Mouse (Mus musculus) right cerebral cortex, postnatal 14 days (tissue): ENCODE measurements at regions not wholly inside any gene's neighbourhood (a gene's known extent, or its start where the extent isn't known, plus 50 kb on each side); places are given as distances from the start of the nearest gene placed in this dataset.
"Not testable (repeated sequence)": the region's sequence is repeated elsewhere in the genome, so short reads cannot be mapped to it uniquely, and the experiment has no call there.

Source experiments
- DNase-seq: peaks from one replicate; pipeline ENCODE4 v3.0.0; 2022

DNA sequence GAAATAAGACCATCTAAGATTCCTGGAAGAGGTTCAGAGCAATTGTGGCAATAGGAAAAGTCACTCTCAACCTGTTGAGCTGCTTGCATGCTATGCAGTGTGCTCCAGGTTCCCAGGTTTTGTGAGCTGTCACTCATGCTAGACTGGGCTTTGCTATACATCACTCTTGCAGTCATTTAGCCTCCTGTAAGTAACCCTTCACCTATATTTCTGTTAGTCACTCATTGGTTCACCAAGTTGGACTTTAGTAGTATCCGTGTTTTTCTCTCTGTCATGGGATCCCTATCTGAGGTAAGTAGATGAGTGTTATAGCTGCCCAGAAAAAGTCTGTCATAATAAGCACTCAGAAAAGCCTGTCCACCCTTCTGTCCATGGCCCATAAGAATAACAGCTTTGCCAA is 332.3 kb upstream of the Tbl1xr1 start:
- no peak for DNase-seq

DNA sequence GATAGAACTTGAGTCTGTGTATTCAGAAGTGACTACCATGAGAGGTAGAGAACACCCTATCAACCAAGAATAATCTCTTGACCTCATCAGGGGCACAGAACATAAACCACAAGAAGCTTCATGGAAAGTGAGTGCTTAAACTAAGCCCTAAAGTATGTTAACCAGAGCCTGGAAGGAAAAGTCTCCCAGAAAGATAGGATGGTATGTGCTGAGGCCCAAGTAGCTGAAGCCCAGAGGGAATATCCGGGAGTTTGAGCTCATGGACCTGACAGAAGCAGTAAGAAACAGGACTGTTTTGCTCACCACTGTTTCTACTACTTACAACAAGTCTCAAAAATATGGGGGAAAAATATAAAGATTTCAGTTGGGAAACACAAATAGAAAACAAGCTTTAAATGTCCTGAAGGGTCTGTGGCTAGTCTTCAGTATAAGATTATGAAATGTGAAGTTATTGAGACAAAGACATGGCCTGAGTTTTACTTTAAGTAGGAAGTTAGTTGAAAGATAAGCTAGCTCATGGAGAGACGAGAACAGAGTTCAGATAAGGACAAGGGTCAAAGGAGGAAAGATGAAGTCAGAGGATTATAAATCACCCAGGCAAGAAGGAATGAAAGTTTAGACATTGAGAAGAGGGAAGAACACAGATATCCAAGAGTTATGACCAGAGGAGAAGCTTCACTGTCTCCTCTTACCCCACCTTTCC is 315.8 kb upstream of the Tbl1xr1 start:
- DNase-seq, result no peak

DNA sequence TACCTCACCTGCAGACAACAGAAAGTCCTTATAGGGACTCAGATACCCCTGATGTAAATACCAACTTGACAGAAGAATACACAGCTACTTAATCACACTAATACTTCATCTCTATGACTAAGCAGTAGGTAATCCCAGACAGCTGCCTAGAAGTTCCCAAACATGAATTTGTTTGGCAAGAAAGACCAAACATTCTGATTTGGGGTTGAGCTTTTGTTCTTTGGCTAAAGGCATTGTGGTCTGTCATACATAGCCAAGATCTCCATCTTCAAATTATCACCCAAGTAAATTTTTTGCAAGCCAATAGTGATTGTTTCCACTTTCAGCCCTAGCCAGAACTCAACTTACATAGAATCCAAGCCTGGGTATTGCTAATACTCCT is 315.2 kb upstream of the Tbl1xr1 start:
- no peak for DNase-seq

DNA sequence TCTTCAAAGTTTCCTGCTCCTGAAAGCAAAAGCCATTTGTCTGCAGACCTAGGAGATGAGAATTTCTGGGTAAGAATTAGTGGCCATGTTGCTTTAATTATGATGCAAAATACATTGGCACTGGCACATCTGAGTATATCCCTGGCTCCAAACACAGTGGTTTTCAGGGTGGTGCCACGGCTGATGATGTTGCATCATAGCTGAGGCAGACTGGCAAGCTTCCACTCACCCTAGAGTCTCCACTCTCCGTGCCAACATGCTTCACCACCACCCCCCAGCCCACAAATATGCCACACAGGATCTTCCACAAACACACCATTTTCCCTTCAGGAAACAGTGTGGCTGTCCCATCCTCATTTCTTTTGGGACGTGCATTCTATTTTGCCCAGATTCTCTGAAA is 314.5 kb upstream of the Tbl1xr1 start:
- no peak for DNase-seq

DNA sequence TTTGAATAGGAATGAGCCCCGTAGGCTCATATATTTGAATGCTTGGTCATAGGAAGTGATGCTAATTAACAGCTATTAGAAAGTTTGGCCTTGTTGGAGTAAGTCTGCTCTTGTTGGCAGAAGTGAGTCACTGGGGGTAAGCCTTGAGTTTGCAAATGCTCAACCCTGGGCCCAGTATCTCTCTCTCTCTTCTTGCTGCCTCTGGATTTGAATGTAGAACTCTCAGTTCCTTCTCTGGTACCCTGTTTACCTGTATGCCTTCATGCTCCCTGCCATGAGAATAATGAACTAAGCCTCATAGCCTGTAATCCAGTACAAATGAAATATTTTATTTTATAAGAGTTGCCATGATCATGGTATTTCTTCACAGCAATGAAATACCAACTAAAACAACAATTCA is 308.4 kb upstream of the Tbl1xr1 start:
- no peak for DNase-seq

DNA sequence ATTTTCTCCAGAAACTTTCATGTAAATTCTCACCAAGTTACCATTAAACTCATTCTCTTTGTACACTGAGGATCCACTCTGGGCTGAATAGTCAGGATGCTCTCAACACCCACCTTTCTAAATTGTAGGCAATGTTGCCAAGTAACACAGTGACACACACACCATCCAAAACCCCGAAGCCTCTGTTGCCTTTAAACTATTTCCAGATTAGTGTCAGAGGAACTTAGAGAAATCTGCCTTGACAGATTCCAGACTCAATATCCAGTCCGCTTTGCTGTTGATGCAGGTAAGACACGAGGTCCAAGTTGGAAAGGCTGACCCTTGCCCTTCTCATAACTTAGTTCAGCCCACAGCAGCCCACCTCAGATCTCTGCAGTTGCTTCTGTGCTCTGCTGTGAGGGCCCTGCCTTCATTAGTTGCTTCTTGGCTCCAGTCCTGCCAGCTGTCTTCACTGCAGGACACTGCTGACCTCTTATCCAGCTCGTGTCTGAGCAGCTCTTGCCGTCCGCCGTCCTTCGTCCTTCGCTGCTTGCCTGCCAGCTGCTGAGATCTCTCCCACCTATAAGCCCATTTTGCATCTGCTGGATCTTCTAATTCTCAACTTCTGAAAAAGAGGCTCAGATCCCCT is 306.4 kb upstream of the Tbl1xr1 start:
- no peak for DNase-seq

DNA sequence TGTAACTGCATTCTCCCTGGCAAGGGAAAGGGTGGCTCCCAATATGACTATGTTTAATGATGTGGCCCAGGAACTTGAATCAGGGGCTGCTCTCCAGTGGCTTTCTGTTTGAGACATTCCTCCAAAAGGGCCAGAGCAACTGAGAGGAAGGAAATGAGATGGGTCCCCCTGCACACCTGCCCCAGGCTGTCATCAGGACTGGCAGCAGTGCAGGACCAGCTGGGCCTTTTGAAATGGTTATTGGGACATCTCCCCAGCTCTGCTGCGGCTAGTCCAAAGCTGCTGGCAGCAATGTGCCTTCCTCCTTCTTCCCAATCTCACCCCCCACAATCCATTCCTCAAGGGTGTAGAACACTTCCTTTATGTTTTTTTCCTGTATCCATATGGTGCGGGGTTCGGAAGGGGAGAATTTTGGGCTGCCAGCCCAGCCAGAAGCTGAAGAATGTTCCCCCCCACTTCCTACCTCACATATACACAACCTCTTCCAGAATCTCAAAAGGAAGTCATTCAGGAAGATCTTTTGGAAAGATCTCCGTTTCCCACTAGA is 304.6 kb upstream of the Tbl1xr1 start:
- peak; percentile 10 for DNase-seq

DNA sequence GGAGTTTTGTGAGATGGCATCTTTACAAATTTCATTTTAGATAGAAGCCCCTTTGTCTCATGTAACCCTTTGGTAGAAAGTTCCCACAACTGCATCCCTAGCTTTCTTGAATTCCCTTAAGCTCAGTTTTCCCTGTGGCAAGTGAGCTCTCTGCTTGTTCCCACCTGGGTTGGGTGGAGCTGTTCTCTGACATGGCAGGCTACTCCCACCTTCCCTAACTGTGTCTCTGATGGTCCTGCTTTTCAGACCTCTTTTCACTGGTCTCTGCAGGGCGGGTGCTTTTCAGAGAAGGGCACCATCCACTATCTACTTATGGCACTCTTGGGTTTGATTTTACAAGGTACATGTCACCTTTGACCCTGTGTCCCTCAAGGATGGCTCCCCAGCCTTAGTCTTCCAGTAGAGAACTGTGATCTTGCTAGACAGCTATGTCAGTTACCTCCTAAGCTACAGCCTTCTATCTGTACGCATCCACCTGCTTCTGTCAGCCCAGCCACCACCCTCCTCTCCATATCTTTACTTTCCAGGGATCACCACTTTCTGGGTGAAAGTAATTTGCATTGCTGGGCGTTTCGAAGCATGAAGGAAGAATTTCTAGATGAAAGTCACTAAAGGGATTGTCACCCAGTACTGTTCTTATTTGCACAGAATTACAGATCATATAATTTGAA is 302.1 kb upstream of the Tbl1xr1 start:
- DNase-seq, result no peak

DNA sequence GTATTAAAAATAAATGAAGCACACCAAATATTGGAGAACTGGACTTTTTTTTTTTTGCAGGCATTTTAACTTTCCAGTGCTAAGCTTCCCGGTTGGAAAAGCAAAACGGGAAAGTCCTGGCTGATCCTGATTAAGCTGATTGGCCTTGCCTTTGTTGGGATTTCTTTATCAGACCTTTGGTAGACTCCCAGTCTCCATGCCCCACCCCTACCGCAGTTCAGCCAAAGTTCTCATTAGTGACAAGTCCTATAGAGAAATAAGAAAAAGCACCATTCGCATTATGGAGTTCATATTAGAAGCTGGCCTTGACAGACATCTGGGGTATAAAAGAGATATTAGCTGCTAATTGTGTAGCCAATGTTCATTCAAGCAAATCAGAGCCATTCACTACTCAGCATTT is 297.7 kb upstream of the Tbl1xr1 start:
- DNase-seq, result no peak

DNA sequence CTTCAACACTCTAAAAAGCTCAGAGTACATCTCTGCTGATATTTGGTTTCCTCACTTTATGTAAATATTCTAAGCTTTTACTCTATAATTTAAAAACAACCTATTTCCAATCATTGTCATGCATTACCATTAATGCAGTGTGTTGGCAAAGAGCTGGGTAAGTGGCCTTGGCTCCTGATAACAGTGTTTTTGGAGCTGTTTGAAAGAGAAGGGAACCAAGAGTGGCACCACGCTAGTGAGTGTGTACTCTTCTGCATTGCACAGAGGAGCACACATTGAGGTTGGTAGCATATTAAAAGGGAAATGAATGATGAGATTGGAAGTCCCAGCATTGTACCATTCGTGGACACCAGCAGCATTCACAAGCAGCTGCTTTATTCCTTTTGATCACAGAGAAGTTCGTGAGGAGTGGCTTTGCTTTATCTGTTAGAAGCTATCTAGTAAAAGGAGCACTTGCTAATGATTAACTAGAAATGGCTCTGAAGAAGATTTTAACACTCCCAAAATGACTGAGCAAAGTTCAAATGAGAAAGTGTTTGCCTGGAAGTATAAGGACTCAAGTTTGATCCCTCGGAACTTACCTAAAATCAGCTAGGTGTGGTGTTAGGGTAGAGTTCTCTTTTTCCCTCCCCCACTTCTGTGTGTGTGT is 284.3 kb upstream of the Tbl1xr1 start:
- DNase-seq, result no peak

DNA sequence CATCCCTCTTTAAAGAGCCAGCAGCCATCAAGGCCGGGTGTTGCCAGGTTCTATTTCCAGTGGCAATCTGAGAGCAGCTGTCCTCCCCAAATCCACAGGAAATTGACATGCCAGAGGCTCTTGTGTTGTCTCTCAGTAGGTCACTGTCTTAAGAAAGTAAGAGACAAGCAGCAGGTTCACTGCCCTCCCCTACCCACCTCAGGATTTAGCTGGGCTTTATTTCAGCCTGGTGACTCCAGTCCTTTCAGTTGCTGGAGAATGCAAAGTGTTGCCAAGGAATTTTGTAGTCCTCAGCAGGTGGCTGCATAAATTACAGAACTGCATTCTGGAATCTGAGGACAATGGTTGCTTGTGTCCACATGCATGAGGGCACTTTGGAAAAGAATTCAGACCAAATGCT is 278.3 kb upstream of the Tbl1xr1 start:
- no peak for DNase-seq

DNA sequence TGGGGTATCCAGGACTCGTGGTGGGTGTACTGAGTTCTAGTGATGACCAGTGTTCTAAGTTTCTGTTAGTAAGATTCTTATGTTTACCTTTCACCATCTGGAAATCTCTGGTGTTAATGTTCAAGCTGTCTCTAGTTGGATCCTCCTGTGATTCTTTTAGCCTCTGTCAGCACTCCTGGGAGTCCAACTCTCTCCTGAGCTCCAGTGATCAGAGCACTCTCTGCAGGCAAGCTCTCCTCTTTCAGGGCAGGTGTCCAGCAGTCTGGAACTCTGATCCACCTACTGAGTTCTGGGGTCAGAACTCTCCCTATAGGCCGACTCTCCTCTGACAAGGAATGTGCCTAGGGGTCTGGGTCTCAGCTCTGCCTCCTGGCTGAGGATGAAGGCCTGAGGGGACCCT is 272.6 kb upstream of the Tbl1xr1 start:
- not testable (repeated sequence) for DNase-seq

DNA sequence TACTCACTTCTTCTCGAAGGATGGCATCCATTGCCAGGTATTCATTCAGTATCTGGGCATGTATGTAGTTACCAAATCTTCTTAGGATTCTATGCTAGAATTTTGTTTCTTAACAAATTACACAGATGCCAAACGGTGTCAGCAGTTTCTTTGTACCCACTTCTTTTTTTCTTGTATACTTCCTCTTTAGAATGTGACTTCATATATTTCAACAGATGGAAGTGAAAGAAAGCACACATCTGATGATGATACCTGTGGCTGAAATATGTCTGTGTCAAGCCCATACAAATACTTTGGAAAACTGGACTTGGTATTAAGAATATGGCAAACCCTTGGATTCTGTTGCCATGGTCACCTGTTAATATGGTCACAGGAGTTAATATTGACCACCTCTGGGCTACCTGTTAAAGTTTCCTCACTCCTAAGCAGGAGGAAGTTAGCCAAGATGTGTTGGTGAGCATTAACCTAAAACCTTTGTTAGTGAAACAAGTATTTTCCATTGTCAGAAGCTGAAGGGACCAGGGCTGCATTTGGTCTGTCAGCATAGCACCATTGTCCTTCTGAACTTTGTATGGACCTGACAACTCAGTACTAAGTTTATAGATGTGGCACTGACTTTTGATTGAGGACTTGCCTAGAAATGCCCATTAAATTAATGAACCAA is 269.8 kb upstream of the Tbl1xr1 start:
- DNase-seq, result no peak

DNA sequence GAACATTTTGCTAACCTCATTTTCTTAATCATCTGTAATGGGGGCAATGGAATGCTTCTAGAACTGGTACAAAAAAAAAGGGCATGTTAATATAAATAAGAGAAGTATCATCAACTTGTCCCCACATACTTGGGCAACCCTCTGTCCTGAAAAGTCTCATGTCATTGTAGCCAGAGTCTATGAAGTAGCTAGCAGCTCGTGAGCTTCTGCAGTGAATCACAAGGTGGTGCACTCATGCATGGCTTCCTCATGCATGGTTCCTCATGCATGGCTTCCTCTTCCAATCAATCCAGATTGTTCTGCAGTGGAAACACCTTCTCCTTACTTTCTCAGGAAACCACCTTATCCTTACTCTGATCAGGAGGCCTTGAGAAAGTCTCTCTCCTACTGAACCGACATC is 267.9 kb upstream of the Tbl1xr1 start:
- no peak for DNase-seq

DNA sequence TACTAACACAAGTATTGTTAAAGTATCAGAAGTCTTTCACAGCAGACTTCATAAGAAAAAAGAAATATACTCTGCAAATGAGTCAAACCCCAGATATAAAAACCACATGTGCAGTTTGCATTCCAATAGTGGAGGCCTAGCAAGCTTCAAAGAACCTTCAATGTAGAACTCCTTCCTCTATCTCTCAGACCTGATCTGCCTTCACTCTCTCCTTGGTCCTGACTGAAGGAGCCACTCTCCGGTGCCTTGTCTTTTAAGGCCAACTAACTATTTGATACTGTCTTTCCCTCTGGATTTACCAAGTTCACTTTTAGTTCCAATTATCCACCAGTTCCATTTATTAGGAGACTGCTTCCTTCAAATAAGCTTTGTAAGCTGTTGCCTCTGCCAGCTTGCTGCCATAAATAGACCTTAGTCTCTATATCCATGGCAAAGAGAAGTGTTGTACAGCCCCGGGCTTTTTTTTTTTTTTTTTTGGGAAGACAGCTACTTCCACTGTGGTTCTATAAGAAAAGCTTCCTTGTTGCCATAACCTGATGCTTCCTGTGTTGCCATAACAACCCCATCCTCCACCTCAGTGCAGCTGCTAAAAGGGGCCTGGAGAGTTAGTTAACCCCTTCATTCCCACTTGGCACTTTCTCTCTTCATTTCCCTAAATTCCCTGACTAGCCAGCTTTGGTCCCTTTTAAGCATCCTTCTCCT is 266.5 kb upstream of the Tbl1xr1 start:
- no peak for DNase-seq

DNA sequence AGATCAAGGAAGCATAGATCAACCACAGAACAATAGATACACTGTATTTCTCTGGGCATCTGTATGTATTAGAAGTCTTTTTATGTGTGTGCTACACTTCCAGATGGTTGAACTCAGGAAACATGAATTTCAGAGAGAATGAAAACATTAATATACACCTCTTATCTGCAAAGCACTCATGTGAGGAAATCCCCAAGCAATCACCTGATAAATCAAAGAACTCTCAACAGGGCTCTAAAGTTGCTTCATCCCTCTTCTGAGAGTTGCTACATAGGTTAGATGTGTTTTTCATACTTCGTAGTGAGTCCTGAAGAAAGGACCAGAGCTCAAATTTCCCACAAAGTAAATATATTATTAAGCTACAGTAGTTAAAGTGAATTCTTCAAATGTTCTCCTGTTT is 263.1 kb upstream of the Tbl1xr1 start:
- DNase-seq, result no peak

DNA sequence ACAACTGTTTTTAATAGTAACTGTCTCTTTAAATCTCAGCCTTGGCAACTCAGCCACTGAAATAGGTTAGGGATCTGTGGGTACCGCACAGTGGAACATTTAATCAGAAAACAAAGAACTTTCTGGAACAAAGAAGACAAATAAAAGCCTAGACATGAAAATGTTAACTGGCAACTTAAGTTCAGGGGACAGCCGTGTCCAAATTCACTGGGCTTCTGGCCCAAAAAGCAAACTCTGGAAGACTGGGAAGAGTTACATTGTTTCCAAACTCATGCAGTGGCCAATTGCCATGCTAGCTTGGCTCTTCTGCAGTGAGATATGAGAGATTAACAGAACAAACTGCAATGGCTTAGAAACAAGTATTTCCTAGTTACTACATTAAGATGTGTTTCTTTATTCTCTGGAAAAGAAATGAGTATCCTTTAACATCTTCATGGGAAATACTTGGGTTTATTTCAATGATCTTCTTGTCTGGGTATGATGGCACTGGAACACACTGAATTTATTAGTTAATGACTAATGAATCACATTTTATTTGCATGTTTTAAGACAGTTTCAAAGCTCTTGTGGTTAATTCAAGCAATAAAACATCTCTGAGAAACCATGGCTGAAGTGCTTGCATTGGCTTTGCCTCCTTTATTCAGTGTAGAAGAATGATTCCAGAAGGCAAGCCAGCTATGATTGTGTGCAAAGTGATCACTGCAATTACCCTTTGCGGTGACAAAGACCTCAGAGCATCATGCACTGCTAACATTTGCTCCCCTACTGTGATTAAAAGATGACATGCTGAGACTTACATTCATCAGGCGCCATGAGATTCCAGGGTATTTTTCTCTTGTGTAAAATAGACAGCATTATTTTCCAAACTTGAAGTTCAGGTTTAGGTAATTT is 259.2 kb upstream of the Tbl1xr1 start:
- no peak for DNase-seq

DNA sequence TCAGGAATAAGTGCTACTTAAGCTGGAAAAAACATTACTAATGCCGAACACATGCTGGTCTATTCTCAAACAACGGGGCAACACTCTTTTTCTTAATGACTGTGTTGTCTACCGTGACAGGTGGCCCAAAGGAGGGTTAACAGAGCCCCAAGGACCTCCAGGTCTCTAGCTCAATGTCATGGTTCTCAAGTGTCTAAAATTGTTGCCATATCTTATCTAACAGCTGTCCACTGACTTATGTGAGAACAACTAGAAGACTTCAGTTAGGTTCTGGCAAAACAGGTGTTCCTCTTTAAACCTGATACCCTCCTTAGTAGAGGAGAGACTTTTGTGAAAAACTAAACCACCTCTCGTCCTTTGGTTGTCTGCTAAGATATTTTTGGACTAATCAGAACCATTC is 257.4 kb upstream of the Tbl1xr1 start:
- DNase-seq, result no peak

DNA sequence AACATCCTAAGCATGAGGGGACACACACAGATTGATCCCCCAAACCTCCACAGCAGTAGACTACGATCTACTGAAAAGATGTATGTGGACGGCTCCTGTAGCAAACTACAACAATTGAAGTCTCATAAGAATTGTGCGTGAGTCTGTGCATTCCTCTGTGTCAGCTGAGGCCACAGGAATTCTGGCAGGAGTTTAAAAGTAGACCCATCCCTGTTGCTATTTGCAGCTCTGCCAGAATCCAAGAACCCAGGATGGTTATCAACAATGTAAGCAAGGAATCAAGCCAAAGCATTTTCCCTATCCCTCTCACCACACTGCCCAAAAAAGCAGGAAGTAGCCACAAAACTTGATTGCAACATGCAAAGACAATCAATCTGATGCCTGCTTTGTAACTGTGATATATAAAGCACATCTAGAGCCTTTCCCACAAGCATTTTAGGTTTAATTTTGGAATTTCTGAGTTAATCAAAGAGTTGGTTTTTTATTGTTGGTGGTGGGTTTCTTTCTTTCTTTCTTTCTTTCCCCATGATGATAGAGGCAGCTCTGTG is 256.3 kb upstream of the Tbl1xr1 start:
- no peak for DNase-seq

DNA sequence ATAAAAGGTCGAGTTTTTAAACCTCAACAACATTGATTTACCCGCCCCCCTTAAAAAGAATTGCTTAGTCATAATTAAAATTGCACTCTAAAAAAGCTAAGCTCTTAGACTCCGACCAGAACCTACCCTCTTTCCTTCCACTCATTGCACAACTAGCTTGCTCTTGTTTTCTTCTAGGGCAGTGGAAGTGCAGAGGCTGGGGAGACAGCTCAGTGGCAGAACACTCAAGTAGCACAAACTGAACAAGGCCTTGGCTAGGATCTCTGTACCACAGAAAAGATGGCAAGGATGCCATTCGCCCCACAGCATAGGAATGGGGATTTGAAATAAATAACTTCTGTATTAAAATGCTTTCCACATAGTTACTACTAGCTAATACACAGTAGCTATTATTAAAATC is 253.8 kb upstream of the Tbl1xr1 start:
- no peak for DNase-seq

DNA sequence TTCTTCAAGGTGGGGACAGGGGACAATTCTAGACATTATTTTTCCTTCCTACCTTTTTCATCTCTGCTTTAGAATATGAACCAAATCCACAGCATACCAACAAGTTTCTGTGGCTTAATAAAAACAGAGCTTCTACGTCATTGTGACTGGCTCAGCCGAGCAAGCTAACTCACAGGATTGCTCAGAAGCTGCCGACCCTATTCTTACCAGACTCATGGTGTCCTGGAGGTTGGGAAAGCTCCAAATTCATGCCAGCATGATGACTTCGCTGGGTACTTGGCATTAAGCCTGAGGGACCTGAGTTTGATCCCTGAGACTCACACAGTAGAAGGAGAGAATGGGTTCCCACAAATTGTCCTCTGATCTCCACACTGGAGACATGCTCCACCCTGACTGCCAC is 253.1 kb upstream of the Tbl1xr1 start:
- no peak for DNase-seq
